Mouse (Mus musculus) forebrain, embryonic 13.5 days (tissue): ENCODE measurements around the gene Ifrd1. TPM values are rescaled to one million over a fixed set of nuclear protein-coding genes. Genes with fewer than 3 reads are reported as not detected.

Source experiments
- ATAC-seq: fragments of 200-750 bp; cut with Nextera tagmentation; 2 replicates; pipeline ENCODE4 v1.8.0; 2017
- H3K27ac ChIP-seq: fragments of 300-500 bp; sonication (generic); 2 replicates; pipeline ENCODE4 v1.5.1; 2015; ENCODE audit warnings: inconsistent platforms, mild to moderate bottlenecking, moderate library complexity
- H3K27me3 ChIP-seq: fragments of 300-500 bp; sonication (generic); 2 replicates; pipeline ENCODE4 v1.6.1; 2015; ENCODE audit warnings: mild to moderate bottlenecking, inconsistent platforms
- H3K36me3 ChIP-seq: fragments of 300-500 bp; sonication (generic); 2 replicates; pipeline ENCODE4 v1.6.1; 2015; ENCODE audit warnings: mild to moderate bottlenecking, inconsistent platforms; ENCODE audit not compliant: poor library complexity, severe bottlenecking
- H3K4me1 ChIP-seq: fragments of 300-500 bp; sonication (generic); 2 replicates; pipeline ENCODE4 v1.6.1; 2015; ENCODE audit warnings: inconsistent platforms
- H3K4me2 ChIP-seq: fragments of 300-500 bp; sonication (generic); 2 replicates; pipeline ENCODE4 v1.6.1; 2015; ENCODE audit warnings: inconsistent platforms, mild to moderate bottlenecking, moderate library complexity
- H3K4me3 ChIP-seq: fragments of 300-500 bp; sonication (generic); 2 replicates; pipeline ENCODE4 v1.5.1; 2015; ENCODE audit warnings: mild to moderate bottlenecking, inconsistent platforms
- H3K9ac ChIP-seq: fragments of 300-500 bp; sonication (generic); 2 replicates; pipeline ENCODE4 v1.6.1; 2015; ENCODE audit warnings: mild to moderate bottlenecking, inconsistent platforms
- H3K9me3 ChIP-seq: fragments of 300-500 bp; sonication (generic); replicated peaks from 2 replicates; pipeline ENCODE4 v1.6.1; 2016; ENCODE audit warnings: inconsistent platforms
- WGBS: fragments of 180-500 bp; shearing (Covaris S2); methylation state at CpG from one replicate; pipeline ENCODE4 v1.1.7; 2015; 5-methylcytosine and 5-hydroxymethylcytosine counted together
- polyA plus RNA-seq: library from polyadenylated mRNA; unstranded; fragments of >200 nt; fragmentation: Nextera tagmentation; extraction: Ambion mirVana; gene quantifications from 2 replicates; pipeline ENCODE4 v1.2.1, GENCODE M21; 2015

Gene Ifrd1
- polyA plus RNA-seq: 183 and 186 TPM in 2 replicates

- Histone ChIP-seq H3K27ac (no peak within 1 kb of the TSS), H3K36me3 (no peaks in the 10 kb centered on the region), H3K4me1 (peaks cover 8% of the 10 kb centered on the region), H3K9me3 (no peaks in the 10 kb centered on the region), H3K27me3 (no peaks in the 10 kb centered on the region), H3K9ac (no peak within 1 kb of the TSS), H3K4me3 (no peak within 1 kb of the TSS), H3K4me2 (no peak within 1 kb of the TSS)
- WGBS: 71% methylated on average over 5 of the region's 5 CpGs
- no peak for ATAC-seq
Observed at GRCm38 (mm10) chr12:40248454-40249180, at the start of gene Ifrd1. Gene Ifrd1, minus strand, starts transcription at chr12:40248504.

GRCm38 (mm10) chr12:40286539-40286938, 38.2 kb upstream of the Ifrd1 start:
- Histone ChIP-seq H3K36me3 (no peaks in the 10 kb centered on the region), H3K4me1 (peaks cover 6% of the 10 kb centered on the region; the same call in 1 of the 2 replicates), H3K27ac (no peak overlapping the region), H3K9me3 (peaks cover 13% of the 10 kb centered on the region), H3K27me3 (no peaks in the 10 kb centered on the region), H3K4me3 (no peak overlapping the region), H3K9ac (no peak overlapping the region), H3K4me2 (no peak overlapping the region)
- WGBS: 74% methylated on average over 4 of the region's 4 CpGs
- ATAC-seq: no peak

DNA sequence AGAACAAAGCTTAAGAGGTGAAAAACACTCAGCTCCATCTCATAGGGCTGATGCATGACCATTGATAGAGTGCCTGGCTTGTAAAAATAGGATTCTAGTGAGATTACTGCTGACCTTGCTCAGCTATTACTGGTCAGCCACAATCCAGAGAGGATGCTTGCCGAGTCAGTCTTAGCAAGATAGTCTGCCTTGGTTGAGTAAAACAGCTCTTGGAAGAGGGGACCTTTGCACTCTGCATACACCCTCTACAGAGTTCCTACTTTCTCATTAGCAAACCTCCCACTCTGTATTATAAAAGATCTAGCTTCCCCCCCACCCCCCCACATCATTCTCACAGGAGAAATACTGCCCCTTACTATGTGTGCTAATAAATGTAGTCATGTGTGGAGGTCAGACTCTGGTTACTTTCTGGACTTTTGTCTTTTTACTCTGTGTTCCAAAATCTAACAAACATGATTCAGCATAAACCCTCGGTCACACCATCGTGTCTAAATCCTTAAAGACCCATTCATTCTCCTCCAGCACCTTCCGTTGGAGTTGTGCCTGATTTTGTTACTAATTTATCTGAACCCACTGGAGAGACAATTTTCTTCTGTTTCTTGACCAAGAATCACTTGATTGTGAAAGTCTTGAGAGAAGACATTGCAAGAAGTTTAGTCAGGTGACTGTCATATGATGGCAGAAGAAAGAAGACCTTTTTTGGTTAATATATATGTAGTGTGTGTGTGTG, 32.5 kb upstream of the Ifrd1 start:
- Histone ChIP-seq H3K9me3 (no peaks in the 10 kb centered on the region), H3K4me3 (no peak overlapping the region), H3K36me3 (no peaks in the 10 kb centered on the region), H3K9ac (no peak overlapping the region), H3K4me2 (no peak overlapping the region), H3K4me1 (no peaks in the 10 kb centered on the region), H3K27ac (no peak overlapping the region), H3K27me3 (no peaks in the 10 kb centered on the region)
- WGBS: 88% methylated on average over 4 of the region's 4 CpGs
- ATAC-seq: no peak

GRCm38 (mm10) chr12:40277581-40277980, 29.3 kb upstream of the Ifrd1 start:
- no peak for ATAC-seq
- no peak overlapping the region for H3K9ac ChIP-seq
- no peak overlapping the region for H3K4me2 ChIP-seq
- H3K4me1 ChIP-seq: no peaks in the 10 kb centered on the region
- H3K4me3 ChIP-seq: no peak overlapping the region
- no peak overlapping the region for H3K27ac ChIP-seq
- H3K36me3 ChIP-seq: no peaks in the 10 kb centered on the region
- H3K27me3 ChIP-seq: no peaks in the 10 kb centered on the region
- no peaks in the 10 kb centered on the region for H3K9me3 ChIP-seq
- WGBS: 87% methylated on average over 3 of the region's 3 CpGs

DNA sequence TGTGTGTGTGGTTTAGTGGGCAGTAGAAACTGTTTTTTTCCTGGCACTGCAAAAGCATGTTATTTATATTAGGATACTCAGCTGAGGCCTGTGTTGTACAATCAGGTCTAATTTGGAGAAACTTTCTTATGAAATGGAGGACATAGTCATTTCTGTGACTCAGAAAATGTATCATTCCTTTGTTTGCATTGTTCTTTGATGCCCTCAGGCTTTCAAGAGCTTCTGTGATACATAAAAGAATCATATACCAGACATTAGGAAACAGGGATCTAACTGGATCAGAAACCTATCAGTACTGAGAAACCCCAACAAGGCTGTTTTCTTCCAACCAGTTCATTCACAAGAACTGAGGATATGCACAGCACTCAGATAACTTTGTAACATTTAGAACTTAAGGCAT, 26.6 kb upstream of the Ifrd1 start:
- Histone ChIP-seq H3K27ac (no peak overlapping the region), H3K4me3 (no peak overlapping the region), H3K4me1 (no peaks in the 10 kb centered on the region), H3K9me3 (no peaks in the 10 kb centered on the region), H3K27me3 (no peaks in the 10 kb centered on the region), H3K9ac (no peak overlapping the region), H3K36me3 (no peaks in the 10 kb centered on the region), H3K4me2 (no peak overlapping the region)
- no peak for ATAC-seq

- no peaks in the 10 kb centered on the region for H3K4me1 ChIP-seq
- 91% methylated on average over 4 of the region's 4 CpGs for WGBS
- no peak overlapping the region for H3K4me2 ChIP-seq
- H3K9ac ChIP-seq: no peak overlapping the region
- H3K4me3 ChIP-seq: no peak overlapping the region
- H3K27ac ChIP-seq: no peak overlapping the region
- no peaks in the 10 kb centered on the region for H3K9me3 ChIP-seq
- no peaks in the 10 kb centered on the region for H3K36me3 ChIP-seq
- no peaks in the 10 kb centered on the region for H3K27me3 ChIP-seq
- no peak for ATAC-seq
Observed at GRCm38 (mm10) chr12:40273339-40273738, 25.0 kb upstream of the Ifrd1 start.

DNA sequence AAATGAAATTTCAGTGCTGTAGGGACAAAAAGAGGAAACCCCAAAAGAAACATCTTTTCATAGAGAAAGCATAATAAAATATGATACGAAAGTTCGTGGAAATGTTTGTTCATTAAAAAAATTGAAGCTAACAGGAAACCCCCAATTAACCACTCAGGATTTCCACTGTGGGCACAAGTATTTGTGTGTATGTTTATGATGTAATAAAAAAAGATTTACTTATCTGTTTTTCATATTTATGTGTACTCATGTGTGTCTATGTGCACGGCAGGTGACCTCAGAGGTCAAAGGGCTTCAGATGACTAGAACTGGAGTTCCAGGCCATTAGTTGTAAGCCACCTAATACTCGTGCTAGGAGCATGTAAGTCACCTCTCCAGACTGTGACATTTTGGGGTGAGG, 24.4 kb upstream of the Ifrd1 start:
- Histone ChIP-seq H3K9me3 (no peaks in the 10 kb centered on the region), H3K4me1 (no peaks in the 10 kb centered on the region)
- 88% methylated on average over 4 of the region's 4 CpGs for WGBS

GRCm38 (mm10) chr12:40268313-40268712, 20.0 kb upstream of the Ifrd1 start:
- Histone ChIP-seq H3K9ac (no peak overlapping the region), H3K27me3 (no peaks in the 10 kb centered on the region), H3K9me3 (no peaks in the 10 kb centered on the region), H3K27ac (no peak overlapping the region), H3K36me3 (no peaks in the 10 kb centered on the region), H3K4me3 (no peak overlapping the region), H3K4me2 (no peak overlapping the region), H3K4me1 (no peaks in the 10 kb centered on the region)
- ATAC-seq: no peak
- WGBS: 67% methylated on average over 2 of the region's 2 CpGs

More for the DNA sequence above, 24.4 kb upstream of the Ifrd1 start:
- no peak overlapping the region for H3K27ac ChIP-seq
- no peaks in the 10 kb centered on the region for H3K27me3 ChIP-seq
- no peak overlapping the region for H3K4me3 ChIP-seq
- H3K4me2 ChIP-seq: no peak overlapping the region
- no peaks in the 10 kb centered on the region for H3K36me3 ChIP-seq
- ATAC-seq: no peak
- no peak overlapping the region for H3K9ac ChIP-seq

DNA sequence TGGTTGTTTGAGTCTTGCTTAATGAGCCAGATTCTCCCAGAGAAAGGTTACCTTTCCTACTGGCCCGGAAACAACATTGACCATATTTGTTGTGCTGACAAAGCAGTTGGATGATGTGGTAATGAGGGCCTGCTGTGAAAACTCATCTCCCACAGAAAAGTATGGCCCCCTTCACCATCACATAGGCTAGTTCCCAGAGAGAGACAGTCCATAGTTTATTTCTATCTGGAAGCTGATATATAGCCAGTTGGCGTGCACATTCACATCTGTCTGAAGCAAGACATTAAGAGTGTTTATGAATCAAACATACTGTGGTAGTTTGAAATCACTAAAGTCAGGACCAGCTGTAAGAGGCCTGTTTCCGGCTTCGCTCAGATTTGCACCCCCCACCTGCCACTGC, 15.4 kb upstream of the Ifrd1 start:
- Histone ChIP-seq H3K36me3 (no peaks in the 10 kb centered on the region), H3K4me3 (no peak overlapping the region), H3K27me3 (no peaks in the 10 kb centered on the region), H3K4me1 (no peaks in the 10 kb centered on the region), H3K9ac (no peak overlapping the region), H3K4me2 (no peak overlapping the region), H3K9me3 (no peaks in the 10 kb centered on the region), H3K27ac (no peak overlapping the region)
- 83% methylated on average over 4 of the region's 4 CpGs for WGBS
- ATAC-seq: no peak

GRCm38 (mm10) chr12:40263006-40263405, 14.7 kb upstream of the Ifrd1 start:
- no peak overlapping the region for H3K4me2 ChIP-seq
- no peaks in the 10 kb centered on the region for H3K27me3 ChIP-seq
- H3K9me3 ChIP-seq: no peaks in the 10 kb centered on the region
- H3K9ac ChIP-seq: no peak overlapping the region
- 95% methylated on average over 6 of the region's 6 CpGs for WGBS
- ATAC-seq: no peak
- no peaks in the 10 kb centered on the region for H3K36me3 ChIP-seq
- no peak overlapping the region for H3K27ac ChIP-seq
- no peak overlapping the region for H3K4me3 ChIP-seq
- H3K4me1 ChIP-seq: no peaks in the 10 kb centered on the region

GRCm38 (mm10) chr12:40258462-40259000, 10.2 kb upstream of the Ifrd1 start:
- no peak overlapping the region for H3K4me2 ChIP-seq
- WGBS: 87% methylated on average over 6 of the region's 6 CpGs
- no peaks in the 10 kb centered on the region for H3K9me3 ChIP-seq
- no peaks in the 10 kb centered on the region for H3K27me3 ChIP-seq
- no peak overlapping the region for H3K27ac ChIP-seq
- H3K4me1 ChIP-seq: no peaks in the 10 kb centered on the region
- H3K4me3 ChIP-seq: no peak overlapping the region
- H3K36me3 ChIP-seq: no peaks in the 10 kb centered on the region
- no peak for ATAC-seq
- H3K9ac ChIP-seq: no peak overlapping the region

GRCm38 (mm10) chr12:40257226-40257625, 8.9 kb upstream of the Ifrd1 start:
- Histone ChIP-seq H3K9me3 (no peaks in the 10 kb centered on the region), H3K4me2 (no peak overlapping the region), H3K4me3 (no peak overlapping the region), H3K27ac (no peak overlapping the region), H3K27me3 (no peaks in the 10 kb centered on the region), H3K9ac (no peak overlapping the region), H3K4me1 (no peaks in the 10 kb centered on the region), H3K36me3 (no peaks in the 10 kb centered on the region)
- 1% methylated on average over 8 of the region's 8 CpGs for WGBS
- peak; percentile 92 for ATAC-seq
